Mouse (Mus musculus) thymus, adult 2 months (tissue): ENCODE data around the gene Incenp.

Source experiments
- CTCF ChIP-seq: fragments of 200-500 bp; IDR thresholded peaks from 2 replicates; pipeline ENCODE4 v1.5.1; 2012; ENCODE audit warnings: mild to moderate bottlenecking, control low read depth, low read length, moderate library complexity, borderline replicate concordance; ENCODE audit not compliant: control insufficient read depth, poor library complexity, insufficient read depth; ENCODE audit errors: extremely low read depth
- POLR2A ChIP-seq: fragments of 200-500 bp; IDR thresholded peaks from 2 replicates; pipeline ENCODE4 v1.6.1; 2012; ENCODE audit warnings: mild to moderate bottlenecking, low read length, control low read depth, moderate library complexity; ENCODE audit not compliant: control insufficient read depth, poor library complexity, insufficient read depth; ENCODE audit errors: extremely low read depth

DNA sequence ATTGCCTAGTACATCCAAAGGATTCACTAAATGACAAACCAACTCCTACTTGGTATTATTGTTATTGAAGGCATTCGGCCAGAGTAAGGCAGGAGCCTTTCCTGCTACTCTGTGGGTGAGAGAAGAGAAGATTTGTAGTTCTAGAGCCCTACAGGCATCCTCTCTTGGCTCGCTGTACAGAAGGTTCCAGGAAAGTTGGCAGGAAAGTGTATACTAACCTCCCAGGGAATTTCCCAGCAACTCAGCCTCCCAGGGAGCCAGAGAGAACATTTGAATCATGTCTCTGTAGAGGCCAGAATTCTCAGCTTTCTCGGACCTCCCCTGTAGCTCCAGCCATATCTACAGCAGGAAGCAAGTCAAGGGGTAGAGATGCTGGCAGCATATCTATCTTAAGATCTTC is 47.6 kb upstream of the Incenp start:
- TF ChIP-seq POLR2A (no peak), CTCF (no peak)
